Mouse (Mus musculus) MN1 (cell line): ENCODE measurements around the gene Ms4a8a.
"Not testable (repeated sequence)": the region's sequence is repeated elsewhere in the genome, so short reads cannot be mapped to it uniquely, and the experiment has no call there.

Experiments used
- DNase-seq: peaks from one replicate; pipeline ENCODE4 v3.0.0-alpha.2; 2016; ENCODE audit warnings: low spot score

Gene Ms4a8a

DNA sequence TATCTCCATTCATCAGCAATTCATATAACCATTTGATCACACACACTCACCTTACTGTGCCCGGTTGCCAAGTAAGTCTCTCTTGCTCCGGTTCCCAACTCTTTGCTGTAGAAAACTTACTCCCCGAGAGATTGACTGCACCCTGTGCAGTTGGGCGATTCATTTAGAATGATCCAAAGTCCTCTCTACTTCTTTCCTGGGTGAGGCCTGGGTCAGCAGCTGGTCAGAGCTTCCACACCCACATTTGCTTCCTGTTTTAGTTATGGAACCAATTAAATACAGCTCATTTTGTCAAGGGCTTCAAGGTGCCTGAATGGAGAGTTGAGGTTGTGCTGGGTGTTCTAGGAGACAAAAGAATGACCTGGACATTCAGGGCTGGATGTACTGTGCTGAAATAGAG lies at the start of gene Ms4a8a:
Ms4a8a (minus strand) TSS at position 169 of the 400 bp plus-strand sequence.
- no peak for DNase-seq

DNA sequence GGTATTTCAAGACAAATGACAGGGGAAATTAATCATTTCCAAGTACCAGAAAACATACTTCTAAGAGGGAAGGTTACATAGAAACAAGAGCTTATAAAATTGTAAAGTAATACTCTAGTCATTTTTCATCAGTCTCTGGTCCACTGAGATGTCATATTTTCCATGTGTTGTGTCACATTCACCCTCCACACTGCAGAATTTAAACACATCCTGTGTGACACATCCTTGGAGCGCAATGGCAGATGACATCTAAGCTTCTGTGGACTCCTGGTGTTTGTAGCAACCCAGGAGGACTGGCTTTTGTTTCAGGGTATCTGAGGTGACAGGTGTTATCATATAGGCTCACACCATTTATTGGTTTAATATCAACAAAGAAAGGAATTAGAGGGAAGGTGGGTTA lies 48.8 kb upstream of the Ms4a8a start:
- no peak for DNase-seq

DNA sequence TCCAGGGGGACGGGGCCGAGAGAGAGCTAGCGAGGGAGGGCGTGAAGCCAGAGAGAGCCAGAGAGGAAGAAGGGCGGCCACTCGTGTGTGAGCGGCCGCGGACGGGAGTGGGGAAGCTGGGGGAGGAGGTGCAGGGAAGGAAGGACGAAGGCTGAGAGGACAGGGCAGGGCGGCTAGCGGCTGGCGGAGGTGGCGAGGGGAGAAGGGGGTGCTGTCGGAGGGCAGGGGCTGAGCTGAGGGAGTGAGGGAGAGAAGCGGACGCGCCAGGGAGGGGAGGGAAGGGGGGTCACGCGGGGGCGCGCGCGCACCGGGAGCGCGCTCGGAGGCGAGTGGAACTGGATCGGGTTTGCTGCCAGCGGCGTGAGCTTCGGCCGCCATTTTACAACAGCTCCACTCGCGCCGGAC lies 40.1 kb upstream of the Ms4a8a start:
- not testable (repeated sequence) for DNase-seq

- DNase-seq, result no peak
These were observed 38.4 kb upstream of the Ms4a8a start for GRCm38 (mm10) chr19:11119338-11119737.

DNA sequence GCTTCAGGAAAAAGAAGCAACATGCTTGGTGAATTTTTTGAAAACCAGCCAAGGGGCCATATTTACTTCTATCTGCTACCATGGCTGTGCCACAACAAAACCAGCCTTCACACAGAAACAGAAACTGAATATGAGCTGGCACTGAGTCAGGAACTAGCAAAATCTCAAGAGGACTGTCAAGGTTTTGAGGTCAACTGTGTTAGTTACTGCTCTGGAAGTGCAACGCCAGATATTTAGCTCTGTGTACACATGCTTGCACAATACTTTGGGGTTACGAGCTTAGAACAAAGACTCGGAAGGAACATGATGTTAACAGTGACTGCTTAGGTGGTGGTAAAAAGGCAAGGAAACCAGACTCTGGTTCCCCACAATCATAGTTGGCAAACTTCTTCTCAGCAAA lies 26.8 kb upstream of the Ms4a8a start:
- DNase-seq, result no peak

- no peak for DNase-seq
These were observed 21.0 kb upstream of the Ms4a8a start for GRCm38 (mm10) chr19:11101880-11102279.

DNA sequence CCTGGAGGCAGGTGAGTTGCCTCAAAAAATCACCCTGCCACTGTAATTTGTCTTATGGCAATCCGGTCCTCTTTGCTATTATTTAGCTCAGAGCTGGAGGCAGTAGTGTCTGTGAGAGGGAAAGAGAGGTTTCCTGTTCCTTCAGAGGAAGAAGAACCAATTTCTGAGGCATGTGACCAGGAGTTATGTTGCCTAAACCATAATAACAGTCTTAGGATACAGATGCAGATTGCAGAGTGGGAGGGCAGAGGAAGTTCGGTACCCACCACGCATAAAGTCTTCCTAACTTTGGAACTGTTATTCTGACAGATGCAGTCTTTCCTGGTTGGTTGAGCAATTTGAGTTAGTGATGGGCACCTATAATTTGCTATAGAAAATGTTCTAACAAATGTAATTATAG lies 17.5 kb upstream of the Ms4a8a start:
- no peak for DNase-seq

GRCm38 (mm10) chr19:11092131-11092530 lies 11.2 kb upstream of the Ms4a8a start:
- DNase-seq, result not testable (repeated sequence)

DNA sequence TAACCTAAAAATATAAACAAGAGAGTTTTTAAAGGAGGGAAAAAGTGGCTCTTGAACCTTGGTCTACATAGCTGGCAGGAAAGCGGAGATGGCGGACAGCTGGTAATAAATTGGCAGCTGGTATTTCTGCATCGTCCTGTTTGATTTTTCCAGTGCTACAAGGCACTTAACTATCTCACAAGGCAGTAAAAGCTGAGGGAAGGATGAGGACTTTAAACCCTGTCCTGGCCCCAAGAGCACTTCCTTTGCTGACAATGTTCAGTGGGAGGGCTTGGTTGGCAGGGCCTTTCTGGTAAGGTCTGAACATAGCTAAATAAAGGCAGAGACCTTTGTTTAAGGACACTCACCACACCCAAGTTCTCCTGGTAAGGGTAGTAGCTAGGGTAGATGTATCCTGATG lies 10.5 kb downstream of the Ms4a8a start:
- no peak for DNase-seq

GRCm38 (mm10) chr19:11065202-11065875 lies 15.6 kb downstream of the Ms4a8a start:
- no peak for DNase-seq

- DNase-seq, result no peak
These were observed 20.0 kb downstream of the Ms4a8a start for GRCm38 (mm10) chr19:11060900-11061299.

DNA sequence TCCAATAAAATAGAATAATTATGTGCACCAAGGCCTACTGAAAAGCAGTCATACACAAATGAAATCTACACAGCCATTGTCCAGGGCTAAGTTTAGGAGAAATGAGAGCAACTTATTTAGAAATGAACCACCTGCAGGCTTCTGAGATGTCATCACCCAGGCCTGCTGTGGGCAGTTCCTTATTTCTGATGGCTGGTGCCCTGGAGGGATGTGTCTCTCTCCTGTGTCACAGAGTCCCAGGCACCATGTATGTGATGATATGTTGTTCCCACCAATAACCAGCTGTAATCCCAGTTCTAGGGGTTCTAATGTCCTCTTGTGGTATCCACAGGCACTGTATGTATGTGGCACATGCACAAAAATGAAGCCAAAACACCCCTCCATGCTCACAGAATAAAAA lies 20.9 kb downstream of the Ms4a8a start:
- no peak for DNase-seq

GRCm38 (mm10) chr19:11055700-11056099 lies 25.2 kb downstream of the Ms4a8a start:
- not testable (repeated sequence) for DNase-seq

DNA sequence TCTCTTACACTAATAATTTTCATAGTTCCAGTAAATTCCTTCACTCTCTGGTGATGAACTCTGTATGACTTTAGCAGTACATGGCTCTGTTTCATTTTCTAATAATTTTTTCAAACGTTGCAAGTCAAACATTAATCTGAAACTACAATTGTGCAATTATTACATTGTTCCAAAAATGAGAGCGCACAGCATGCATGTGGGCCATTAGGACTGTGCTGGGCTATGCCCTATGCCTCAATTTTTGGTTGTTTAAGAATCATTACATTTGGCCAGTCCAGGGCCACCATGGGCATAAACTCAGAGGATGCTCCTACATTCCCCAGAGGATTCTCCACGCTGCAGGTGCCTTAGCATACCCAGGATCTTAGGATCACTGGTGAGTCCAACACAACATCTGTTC lies 27.6 kb downstream of the Ms4a8a start:
- DNase-seq, result no peak

- no peak for DNase-seq
These were observed 28.0 kb downstream of the Ms4a8a start for GRCm38 (mm10) chr19:11052877-11053276.

DNA sequence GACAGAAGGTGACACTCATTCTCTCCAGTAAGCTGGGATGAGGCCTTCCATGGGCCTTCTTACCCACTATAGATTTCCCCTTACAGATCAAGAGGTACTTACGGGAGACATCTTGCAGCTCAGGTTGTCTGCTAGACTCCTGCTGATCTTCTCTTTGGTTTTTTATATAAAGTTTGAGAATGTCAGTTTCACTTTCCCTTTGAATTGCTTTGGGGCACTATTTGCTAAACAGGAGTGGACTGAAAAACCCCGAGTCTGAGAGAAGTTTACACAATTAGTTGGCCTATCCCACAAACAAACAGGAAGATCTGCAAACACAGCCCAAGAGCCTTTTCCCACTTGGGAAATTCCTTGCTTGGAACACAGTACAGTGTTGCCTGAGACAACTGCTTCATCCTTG lies 30.6 kb downstream of the Ms4a8a start:
- no peak for DNase-seq

DNA sequence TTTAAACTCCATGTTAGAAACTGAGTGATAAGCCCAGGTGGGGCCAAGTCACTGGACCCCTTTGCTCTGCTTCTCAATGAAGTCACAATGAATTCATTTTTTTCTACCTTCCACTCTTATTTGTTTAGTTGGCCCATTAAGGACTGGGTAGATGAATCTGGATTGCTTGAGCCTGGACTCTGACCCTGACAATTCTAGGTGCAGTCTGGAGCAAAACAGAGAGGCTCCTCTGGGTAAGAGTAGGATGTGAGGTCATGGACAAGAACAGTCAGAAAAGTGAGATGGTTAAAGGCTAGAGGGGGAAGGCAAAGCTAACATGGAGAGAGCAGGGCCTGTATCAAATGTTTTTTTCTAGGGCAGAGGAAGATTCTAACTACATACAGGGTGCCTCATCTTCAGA lies 31.5 kb downstream of the Ms4a8a start:
- no peak for DNase-seq

GRCm38 (mm10) chr19:11048503-11048902 lies 32.4 kb downstream of the Ms4a8a start:
- DNase-seq, result no peak

DNA sequence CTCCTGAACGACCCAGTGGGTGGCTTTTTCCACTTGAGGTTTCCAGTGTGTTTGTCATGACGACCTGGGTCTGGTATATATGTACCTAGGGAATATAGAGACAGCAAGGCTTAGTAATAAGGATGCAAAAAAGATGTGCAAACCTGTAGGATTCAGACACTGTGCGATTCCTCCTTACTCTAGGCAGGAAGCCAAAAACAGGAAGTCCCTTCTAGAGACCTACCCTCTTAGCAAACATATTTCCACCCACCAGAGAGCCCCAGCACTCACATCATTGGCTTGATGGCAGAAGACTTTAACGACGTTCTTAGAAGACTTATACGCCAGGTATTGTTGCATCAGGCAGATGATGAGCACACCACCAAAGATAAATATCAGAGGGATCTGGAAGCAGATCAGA lies 32.9 kb downstream of the Ms4a8a start:
- no peak for DNase-seq

DNA sequence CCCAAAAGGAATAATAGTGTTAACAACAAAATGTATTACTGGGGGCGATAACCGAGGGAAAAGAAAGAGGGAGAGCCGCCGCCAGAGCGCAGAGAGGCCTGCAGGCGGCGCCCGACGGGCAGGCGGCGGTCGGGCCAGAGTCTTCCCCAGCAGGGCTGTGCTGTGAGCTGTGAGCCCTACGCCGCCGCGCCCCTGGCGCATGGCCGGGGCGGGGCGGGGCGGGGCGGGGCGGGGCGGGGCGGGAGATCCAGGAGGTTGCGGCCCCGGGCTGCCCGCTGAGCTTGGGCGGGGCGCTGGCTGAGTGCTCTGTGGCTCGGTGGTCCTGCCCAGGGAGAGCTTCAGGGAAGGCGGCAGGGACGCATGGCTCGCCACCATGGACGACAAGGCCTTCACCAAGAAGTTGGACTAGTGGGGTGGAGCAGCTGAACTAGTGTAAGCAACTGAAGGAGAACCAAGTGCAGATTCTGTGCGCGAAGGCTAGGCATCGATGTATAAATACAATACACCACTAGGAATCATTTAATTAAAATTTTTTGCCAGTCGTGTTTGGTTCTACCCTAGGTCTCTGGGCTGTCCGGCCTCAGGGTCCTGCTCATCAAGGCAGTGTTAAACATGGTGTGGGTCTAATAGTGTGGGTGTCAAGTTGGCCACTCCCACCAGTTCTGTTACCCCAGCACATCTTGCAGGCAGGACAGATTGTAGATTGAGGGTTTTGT lies 35.7 kb downstream of the Ms4a8a start:
- no peak for DNase-seq

- no peak for DNase-seq
These were observed 36.3 kb downstream of the Ms4a8a start for GRCm38 (mm10) chr19:11044671-11044995.

- no peak for DNase-seq
These were observed 43.3 kb downstream of the Ms4a8a start for GRCm38 (mm10) chr19:11037570-11037969.

DNA sequence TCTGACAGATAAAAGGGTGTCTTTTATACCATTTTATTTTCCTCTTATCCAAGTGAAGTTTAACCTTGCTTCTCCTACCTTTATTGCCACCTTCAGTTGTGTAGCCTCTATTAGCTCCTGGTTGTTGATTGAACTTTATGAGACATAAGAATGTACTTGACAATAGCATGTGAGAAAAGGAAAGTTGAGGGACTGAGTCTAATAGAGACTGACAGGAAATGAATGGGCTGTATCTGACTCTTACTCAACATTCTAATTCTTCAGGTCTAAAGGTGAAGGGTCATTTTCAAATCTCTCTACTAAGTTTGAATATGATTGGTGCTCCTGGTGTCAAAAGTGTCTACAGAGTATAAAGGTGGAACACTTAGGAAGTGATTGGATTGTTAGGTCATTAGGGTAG lies 58.5 kb downstream of the Ms4a8a start:
- DNase-seq, result no peak

- DNase-seq, result no peak
These were observed 63.0 kb downstream of the Ms4a8a start, which contains the start of gene Ms4a18 for GRCm38 (mm10) chr19:11017891-11018290. Gene Ms4a18, minus strand, starts transcription at chr19:11018031.
